Mouse (Mus musculus): ENCODE measurements around the gene St13. TPM values are rescaled to one million over a fixed set of nuclear protein-coding genes. Genes with fewer than 3 reads are reported as not detected.

Gene St13
- polyA plus RNA-seq, 1 experiment: 85.3 TPM

- Histone ChIP-seq H3K27me3 (ENCODE audit: control insufficient read depth, insufficient read depth, low read length) (no peaks in the 10 kb centered on the region), H3K27ac (ENCODE audit: insufficient read depth, low read length) (no peak overlapping the region), H3K4me1 (ENCODE audit: control insufficient read depth, insufficient read depth, low read length) (no peaks in the 10 kb centered on the region; the same call in 1 of the 2 replicates), H3K4me3 (replicated peaks; ENCODE audit: insufficient read depth, low read depth, low read length) (no peak overlapping the region)
- no peak for DNase-seq
- TF ChIP-seq CTCF (IDR thresholded peaks at IDR 0.05; ENCODE audit: borderline replicate concordance, insufficient read depth, low read depth, low read length): no peak
- TF ChIP-seq POLR2A (IDR thresholded peaks at IDR 0.05; ENCODE audit: borderline replicate concordance, insufficient read depth, low read length): no peak
- WGBS: 87% methylated on average over 1 of the region's 1 CpGs
Measured at GRCm38 (mm10) chr15:81362501-81362900, 37.4 kb downstream of the St13 start.

GRCm38 (mm10) chr15:81361417-81362015 is 38.4 kb downstream of the St13 start:
- no peak overlapping the region for H3K4me3 ChIP-seq (replicated peaks; ENCODE audit: insufficient read depth, low read depth, low read length)
- no peak for TF ChIP-seq CTCF (IDR thresholded peaks at IDR 0.05; ENCODE audit: borderline replicate concordance, insufficient read depth, low read depth, low read length)
- TF ChIP-seq POLR2A (IDR thresholded peaks at IDR 0.05; ENCODE audit: borderline replicate concordance, insufficient read depth, low read length): no peak
- WGBS: 54% methylated on average over 10 of the region's 10 CpGs
- no peak overlapping the region for H3K27ac ChIP-seq (ENCODE audit: insufficient read depth, low read length)
- no peaks in the 10 kb centered on the region; the same call in 1 of the 2 replicates for H3K4me1 ChIP-seq (ENCODE audit: control insufficient read depth, insufficient read depth, low read length)
- H3K27me3 ChIP-seq (ENCODE audit: control insufficient read depth, insufficient read depth, low read length): no peaks in the 10 kb centered on the region
- DNase-seq: no peak

GRCm38 (mm10) chr15:81361022-81361404 is 38.9 kb downstream of the St13 start:
- Histone ChIP-seq H3K27me3 (ENCODE audit: control insufficient read depth, insufficient read depth, low read length) (no peaks in the 10 kb centered on the region), H3K4me3 (replicated peaks; ENCODE audit: insufficient read depth, low read depth, low read length) (peak overlapping the region; percentile 93), H3K27ac (ENCODE audit: insufficient read depth, low read length) (no peak overlapping the region), H3K4me1 (ENCODE audit: control insufficient read depth, insufficient read depth, low read length) (no peaks in the 10 kb centered on the region; the same call in 1 of the 2 replicates)
- 36% methylated on average over 6 of the region's 6 CpGs for WGBS
- DNase-seq: no peak
- TF ChIP-seq POLR2A (IDR thresholded peaks at IDR 0.05; ENCODE audit: borderline replicate concordance, insufficient read depth, low read length) (no peak), CTCF (IDR thresholded peaks at IDR 0.05; ENCODE audit: borderline replicate concordance, insufficient read depth, low read depth, low read length) (no peak)

- WGBS: under 1% methylated on average over 30 of the region's 30 CpGs
- Histone ChIP-seq H3K4me3 (replicated peaks; ENCODE audit: insufficient read depth, low read depth, low read length) (peak within 1 kb of the TSS; percentile 93), H3K27ac (ENCODE audit: insufficient read depth, low read length) (peak within 1 kb of the TSS; percentile 17; the same call in 1 of the 2 replicates), H3K4me1 (ENCODE audit: control insufficient read depth, insufficient read depth, low read length) (no peaks in the 10 kb centered on the region; the same call in 1 of the 2 replicates), H3K27me3 (ENCODE audit: control insufficient read depth, insufficient read depth, low read length) (no peaks in the 10 kb centered on the region)
- peak; percentile 91 to 94 for DNase-seq
- TF ChIP-seq POLR2A (IDR thresholded peaks at IDR 0.05; ENCODE audit: borderline replicate concordance, insufficient read depth, low read length): peak; percentile 71
- no peak for TF ChIP-seq CTCF (IDR thresholded peaks at IDR 0.05; ENCODE audit: borderline replicate concordance, insufficient read depth, low read depth, low read length)
Measured at GRCm38 (mm10) chr15:81360345-81361021, 39.4 kb downstream of the St13 start, which contains the start of gene Slc25a17. Gene Slc25a17, minus strand, starts transcription at chr15:81360812.

GRCm38 (mm10) chr15:81359421-81359820 is 40.5 kb downstream of the St13 start:
- WGBS: 85% methylated on average over 5 of the region's 5 CpGs
- no peaks in the 10 kb centered on the region; the same call in 1 of the 2 replicates for H3K4me1 ChIP-seq (ENCODE audit: control insufficient read depth, insufficient read depth, low read length)
- no peak for DNase-seq
- no peak overlapping the region for H3K4me3 ChIP-seq (replicated peaks; ENCODE audit: insufficient read depth, low read depth, low read length)
- no peak for TF ChIP-seq CTCF (IDR thresholded peaks at IDR 0.05; ENCODE audit: borderline replicate concordance, insufficient read depth, low read depth, low read length)
- no peak for TF ChIP-seq POLR2A (IDR thresholded peaks at IDR 0.05; ENCODE audit: borderline replicate concordance, insufficient read depth, low read length)
- H3K27me3 ChIP-seq (ENCODE audit: control insufficient read depth, insufficient read depth, low read length): no peaks in the 10 kb centered on the region
- no peak overlapping the region for H3K27ac ChIP-seq (ENCODE audit: insufficient read depth, low read length)

GRCm38 (mm10) chr15:81358943-81359342 is 40.9 kb downstream of the St13 start:
- 87% methylated on average over 3 of the region's 3 CpGs for WGBS
- DNase-seq: no peak

GRCm38 (mm10) chr15:81356946-81357345 is 42.9 kb downstream of the St13 start:
- H3K27me3 ChIP-seq (ENCODE audit: control insufficient read depth, insufficient read depth, low read length): no peaks in the 10 kb centered on the region
- H3K27ac ChIP-seq (ENCODE audit: insufficient read depth, low read length): no peak overlapping the region
- WGBS: 52% methylated on average over 5 of the region's 5 CpGs
- no peak overlapping the region for H3K4me3 ChIP-seq (replicated peaks; ENCODE audit: insufficient read depth, low read depth, low read length)
- no peak for TF ChIP-seq POLR2A (IDR thresholded peaks at IDR 0.05; ENCODE audit: borderline replicate concordance, insufficient read depth, low read length)
- no peak for TF ChIP-seq CTCF (IDR thresholded peaks at IDR 0.05; ENCODE audit: borderline replicate concordance, insufficient read depth, low read depth, low read length)
- DNase-seq: no peak
- no peaks in the 10 kb centered on the region; the same call in 1 of the 2 replicates for H3K4me1 ChIP-seq (ENCODE audit: control insufficient read depth, insufficient read depth, low read length)

More at GRCm38 (mm10) chr15:81358943-81359342, 40.9 kb downstream of the St13 start:
- H3K27ac ChIP-seq (ENCODE audit: insufficient read depth, low read length): no peak overlapping the region
- H3K4me3 ChIP-seq (replicated peaks; ENCODE audit: insufficient read depth, low read depth, low read length): no peak overlapping the region
- H3K4me1 ChIP-seq (ENCODE audit: control insufficient read depth, insufficient read depth, low read length): no peaks in the 10 kb centered on the region; the same call in 1 of the 2 replicates
- H3K27me3 ChIP-seq (ENCODE audit: control insufficient read depth, insufficient read depth, low read length): no peaks in the 10 kb centered on the region
- TF ChIP-seq CTCF (IDR thresholded peaks at IDR 0.05; ENCODE audit: borderline replicate concordance, insufficient read depth, low read depth, low read length): no peak
- no peak for TF ChIP-seq POLR2A (IDR thresholded peaks at IDR 0.05; ENCODE audit: borderline replicate concordance, insufficient read depth, low read length)
